Mouse (Mus musculus) E14TG2a.4 (cell line): ENCODE data around the gene Slc16a6.

ENCODE experiments used
- CTCF ChIP-seq: conservative IDR thresholded peaks from 2 replicates; pipeline ENCODE4 v1.5.1; 2014; ENCODE audit warnings: low read length
- POU5F1 ChIP-seq: IDR thresholded peaks from 2 replicates; pipeline ENCODE4 v1.6.1; 2014; ENCODE audit warnings: low read length, borderline replicate concordance

DNA sequence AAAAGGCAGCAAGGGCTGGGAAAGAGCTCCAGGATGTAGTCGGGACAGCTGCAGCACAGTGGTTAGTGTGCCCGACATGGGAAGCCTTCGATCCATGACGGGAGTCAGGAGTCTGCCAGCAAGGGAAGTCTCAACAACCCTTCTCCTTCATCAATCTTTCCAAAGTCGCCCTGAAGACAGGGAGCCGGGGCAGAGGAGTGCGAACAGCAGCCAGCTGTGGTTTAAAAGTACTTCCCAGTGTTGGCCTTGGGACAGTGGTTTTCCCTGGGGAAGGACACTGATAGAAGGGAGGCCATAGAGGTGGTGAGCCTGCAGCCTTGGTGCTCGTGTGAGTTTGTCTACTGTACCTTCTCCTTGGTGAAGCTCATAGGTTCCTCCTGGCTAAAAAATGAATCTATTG is 6.4 kb downstream of the Slc16a6 start:
- TF ChIP-seq CTCF (no peak), POU5F1 (no peak)
